Mouse (Mus musculus) WW6 (cell line): ENCODE measurements around the gene Ifngr1.

Experiments
- DNase-seq: peaks from one replicate; pipeline ENCODE4 v3.0.0-alpha.2; 2013; ENCODE audit warnings: low read depth, low spot score

Ifngr1 gene

DNA sequence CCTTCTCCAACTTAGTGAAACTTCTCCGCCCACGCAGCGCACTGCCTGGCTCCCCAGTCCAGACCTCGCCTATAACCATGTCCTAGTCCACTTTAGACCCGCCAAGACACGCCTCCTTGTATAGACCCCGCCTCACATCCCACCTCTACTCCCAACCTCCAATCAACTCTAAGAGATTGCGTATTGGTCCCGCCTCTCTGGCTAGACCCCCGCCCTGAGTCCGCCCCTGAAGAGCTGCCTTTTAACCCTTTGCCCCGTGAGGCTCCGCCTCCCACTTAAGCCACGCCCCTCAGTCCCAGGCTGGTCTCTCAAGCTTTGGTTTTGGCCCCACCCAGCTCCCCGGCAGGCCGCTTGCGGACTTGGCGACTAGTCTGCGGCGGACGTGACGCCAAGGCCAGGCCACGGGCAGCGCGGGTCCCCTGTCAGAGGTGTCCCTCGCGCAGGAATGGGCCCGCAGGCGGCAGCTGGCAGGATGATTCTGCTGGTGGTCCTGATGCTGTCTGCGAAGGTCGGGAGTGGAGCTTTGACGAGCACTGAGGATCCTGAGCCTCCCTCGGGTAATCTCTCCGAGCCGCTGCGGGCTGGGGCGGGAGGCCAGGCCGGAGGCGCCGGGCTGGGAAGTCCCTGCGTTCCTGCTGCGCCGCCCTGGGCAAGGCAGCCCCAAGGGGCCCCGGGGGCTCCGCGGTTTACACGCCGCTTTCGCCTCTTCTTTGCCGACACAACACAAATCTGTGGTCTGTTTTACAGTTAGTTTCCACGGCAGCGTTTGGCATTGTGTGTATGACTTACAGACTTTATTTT is at the start of gene Ifngr1:
TSS of gene Ifngr1 (plus strand) at position 309 of the 801 bp plus-strand sequence.
- DNase-seq = peak; percentile 91

DNA sequence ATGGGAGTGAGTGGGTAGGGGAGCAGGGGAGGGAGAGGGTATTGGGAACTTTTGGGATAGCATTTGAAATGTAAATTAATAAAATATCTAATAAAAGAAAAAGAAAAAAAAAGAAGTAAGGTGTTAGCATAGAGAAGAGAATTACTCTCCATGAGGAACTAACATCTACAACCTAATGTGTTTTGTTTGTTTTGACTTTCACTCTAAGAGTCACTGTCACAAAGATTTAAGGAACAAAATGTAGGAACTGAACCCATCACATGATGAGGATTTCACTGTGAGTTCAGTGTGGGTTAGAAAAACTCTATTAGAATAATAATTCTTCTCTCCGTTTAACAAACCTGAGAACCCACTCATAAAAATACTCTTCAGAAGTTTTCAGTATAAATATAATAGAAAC is 44.9 kb upstream of the Ifngr1 start:
- DNase-seq = no peak

DNA sequence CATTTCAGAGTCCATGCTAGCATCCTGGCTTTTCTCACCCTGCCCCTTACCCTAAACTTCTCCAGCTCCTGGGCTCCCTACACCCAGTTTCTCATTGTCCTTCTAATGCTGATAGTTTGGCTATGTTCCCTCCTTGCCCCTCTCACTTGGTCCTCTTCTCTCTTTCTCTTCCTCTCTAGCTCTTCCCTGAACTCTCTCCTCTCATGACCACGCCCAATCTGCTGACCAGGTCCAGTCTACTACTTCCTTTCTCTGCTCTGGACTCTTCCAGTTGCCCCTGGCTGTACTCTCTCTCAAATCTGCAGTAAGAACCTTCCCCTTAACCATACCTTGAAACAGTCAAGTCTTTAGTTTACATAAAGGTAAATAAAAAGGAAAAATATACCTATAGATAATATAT is 43.7 kb upstream of the Ifngr1 start:
- DNase-seq = no peak

DNA sequence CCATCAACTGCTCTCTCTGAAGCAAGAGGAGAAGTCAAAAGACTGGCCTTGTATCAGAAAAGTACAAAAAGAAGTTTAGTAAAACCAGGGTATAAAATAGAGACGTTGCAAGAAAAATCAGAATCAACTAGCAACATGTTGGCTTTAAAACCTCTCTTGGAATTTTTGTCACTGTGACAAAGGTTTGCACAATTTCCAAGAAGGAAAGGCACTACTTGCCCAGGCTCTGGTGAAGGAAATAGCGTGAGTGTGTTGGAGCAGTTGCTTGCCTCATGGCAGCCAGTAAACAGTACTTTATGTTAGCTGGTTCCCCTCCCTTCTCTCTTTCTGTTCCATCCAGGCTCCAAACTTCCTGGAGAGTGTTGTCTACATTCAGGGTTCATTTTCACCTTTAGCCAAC is 43.3 kb upstream of the Ifngr1 start:
- DNase-seq = no peak

DNA sequence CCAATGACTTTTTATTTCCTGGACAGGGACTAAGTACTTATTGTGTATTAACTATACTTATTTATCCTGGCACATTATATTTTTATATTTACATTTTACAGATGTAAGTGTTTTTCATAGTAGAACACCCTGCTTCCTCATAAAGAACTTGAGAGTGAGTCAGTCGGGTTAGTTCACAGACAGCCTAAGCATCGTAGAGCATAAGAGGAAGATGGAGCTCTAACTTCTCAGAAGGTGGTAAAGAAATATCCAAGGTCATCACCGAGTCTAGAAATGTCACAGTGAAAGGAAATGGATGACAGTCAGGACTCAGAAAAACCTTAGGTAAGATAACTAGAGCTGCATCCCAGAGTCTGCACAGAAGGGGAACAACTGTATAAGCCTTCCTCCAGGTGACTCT is 40.2 kb upstream of the Ifngr1 start:
- DNase-seq = no peak

DNA sequence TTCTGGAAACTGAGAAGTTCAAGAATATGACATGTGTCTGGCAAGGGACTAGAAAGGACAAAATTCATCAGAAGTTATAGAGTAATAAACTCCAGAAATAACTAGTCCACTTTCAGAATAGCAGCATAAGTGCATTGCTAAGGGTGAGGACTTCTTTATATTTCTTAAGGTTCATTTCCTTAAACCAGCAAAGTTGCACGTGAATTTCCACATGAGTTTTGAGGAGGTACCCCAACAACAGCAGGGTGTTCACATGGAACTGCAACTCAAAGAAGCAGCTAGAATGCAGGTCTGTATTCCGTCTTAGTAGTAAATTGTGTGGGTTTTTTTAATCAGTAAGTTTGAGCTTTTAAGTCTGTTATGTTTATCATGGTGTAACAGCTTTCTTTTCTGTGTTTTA is 37.9 kb upstream of the Ifngr1 start:
- DNase-seq = no peak

DNA sequence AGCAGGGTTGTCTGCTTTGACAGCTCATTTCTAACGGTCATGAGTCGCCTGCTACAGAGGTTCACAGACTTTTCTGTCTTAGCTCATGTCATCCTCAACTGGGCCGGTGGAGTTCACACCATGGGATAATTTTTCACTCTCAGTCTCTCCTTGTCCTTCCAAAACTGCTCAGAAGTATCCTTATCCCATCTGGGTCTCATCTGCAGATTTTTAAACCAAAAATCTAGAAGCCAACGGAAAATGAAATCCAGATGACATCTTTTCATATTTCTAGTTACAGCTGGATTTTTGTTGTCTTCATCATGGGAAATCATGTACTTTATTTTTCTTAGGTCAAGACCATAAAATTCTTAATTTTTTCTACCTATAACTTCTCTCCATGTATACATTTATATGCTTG is 34.1 kb upstream of the Ifngr1 start:
- DNase-seq = no peak

DNA sequence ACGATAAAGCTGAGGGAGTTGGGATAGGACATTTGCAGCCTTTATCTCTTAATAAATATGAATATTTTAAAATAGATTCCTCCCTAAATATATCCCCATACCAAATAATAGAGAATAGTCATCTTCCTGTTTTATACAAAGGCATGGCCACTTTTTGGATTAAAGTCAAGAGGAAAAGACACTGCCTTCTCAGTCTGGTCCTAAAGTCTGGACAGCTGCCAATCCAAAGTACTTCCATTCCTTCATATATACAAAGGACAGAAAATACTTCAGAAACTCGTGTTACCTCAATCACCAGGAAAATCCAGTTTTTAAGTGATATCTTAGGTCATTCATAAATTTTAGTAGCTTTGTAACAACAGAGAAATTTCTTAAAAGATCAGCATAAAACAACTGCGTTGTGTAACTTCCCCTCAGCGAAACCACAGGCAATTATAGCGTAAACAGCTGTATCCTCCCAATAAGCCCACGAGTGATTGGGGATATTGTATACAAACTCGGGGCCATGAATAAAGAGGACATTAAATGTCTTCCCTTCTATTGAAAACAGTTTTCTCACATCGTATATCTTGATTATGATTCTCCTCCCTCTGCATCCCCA is 32.1 kb upstream of the Ifngr1 start:
- DNase-seq = no peak

DNA sequence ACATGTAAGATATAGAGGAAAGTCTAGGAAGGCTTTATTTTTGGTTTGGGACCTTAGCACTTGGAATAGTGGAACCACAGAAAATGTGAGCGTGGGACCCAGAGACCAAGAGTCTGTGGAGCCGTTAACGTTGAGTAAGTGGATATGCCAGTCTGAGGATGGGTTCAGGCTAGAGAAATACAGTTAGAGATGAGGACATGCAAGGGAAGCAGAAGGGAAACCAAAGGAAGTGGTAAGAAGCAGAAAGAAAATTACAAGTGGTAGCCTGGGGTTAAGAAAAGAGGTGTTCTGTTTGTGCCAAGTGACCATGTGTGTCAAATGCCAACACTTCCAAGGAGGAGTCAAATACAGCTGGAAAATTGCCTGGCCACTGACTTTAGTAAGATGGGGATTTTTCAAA is 29.2 kb upstream of the Ifngr1 start:
- no peak for DNase-seq

DNA sequence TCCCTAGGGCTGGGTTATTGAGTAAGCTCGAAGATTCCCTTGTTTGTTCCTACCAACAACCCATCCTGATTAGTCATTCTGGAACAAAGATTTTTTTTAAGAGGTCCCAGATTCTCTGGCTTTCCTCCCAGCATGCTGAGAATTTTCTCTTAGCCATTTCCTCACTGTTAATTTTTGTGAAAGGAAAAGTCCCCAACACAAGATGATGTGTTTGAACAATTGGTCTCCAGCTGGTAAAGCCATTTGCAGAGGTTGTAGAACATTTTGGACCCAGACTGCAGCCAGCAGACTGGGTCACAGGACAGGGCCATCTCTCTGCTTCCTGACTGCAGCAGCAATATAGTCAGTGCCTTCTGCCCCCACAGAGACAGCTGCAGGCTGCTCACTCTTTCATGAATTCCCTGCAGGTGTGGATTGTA is 28.3 kb upstream of the Ifngr1 start:
- DNase-seq = no peak

DNA sequence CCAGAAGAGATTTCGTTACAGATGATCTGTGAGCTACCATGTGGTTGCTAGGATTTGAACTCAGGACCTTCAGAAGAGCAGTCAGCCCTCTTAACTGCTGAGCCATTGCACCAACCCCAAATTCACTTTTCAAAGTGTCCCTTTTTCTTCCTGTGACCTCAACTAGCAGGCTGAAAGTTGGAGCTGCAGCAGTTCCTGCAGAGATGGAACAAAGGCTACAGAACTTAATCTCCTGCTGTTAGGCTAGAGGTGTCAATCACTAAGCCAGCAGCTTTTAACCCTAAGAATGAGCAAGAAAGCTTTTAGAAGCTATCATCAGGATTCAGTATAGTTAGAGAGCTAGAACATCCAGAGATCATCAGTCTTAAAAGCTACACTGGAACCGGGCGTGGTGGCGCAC is 24.3 kb upstream of the Ifngr1 start:
- no peak for DNase-seq

DNA sequence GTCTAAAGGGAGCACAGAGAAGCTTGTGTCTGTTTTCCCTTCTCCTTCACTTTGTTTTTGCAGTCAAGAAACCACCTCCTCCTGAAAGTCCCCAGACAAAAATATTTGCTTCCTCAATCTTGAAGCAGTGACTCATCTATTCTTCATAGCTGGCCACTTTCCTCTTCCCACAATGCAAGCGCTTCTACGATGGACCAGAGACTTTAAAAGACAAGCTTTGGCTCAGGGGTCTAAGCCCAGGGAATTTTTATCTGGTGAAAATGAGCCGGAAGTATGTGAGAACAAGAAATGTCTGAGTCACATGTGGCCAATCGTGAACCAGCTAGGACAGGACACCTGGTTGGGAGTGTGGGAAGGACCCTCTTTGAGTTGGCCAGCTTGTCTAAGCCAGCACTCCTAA is 21.5 kb upstream of the Ifngr1 start:
- DNase-seq = no peak

DNA sequence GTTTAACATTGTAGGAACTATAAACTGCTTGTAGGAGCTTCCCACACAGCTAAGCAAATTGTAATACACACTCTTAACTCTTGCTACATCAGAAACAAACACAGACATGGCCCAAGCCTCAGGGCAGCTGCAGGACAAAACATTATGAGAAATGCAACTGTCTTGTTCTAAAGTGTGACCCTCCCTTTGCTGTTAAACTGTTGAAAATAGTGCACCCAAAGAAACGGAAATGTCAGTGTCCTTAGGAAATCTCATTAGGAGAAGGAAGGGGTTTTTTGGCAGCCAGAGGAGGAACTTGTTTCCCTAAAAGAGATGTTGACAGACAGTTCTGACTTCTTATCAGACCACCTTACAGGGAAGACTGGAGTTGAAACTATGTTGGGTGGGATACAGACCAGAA is 21.0 kb upstream of the Ifngr1 start:
- DNase-seq = no peak

DNA sequence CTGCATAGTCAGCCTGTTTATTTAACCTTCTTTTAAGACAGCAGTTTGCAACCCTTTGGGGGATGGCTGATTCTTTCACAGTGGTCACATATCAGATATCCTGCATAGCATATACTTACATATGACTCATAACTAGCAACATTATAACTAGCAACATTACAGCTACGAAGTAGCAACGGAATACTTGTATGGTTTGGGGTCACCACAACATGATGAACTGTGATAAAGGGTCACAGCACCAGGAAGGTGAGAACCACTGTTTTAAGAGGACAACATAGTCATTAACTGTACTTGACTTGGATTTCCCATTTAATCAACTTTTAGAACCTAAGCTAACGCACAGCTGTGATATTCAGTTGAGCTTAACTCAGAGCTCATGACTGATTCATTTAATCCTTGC is 14.2 kb upstream of the Ifngr1 start:
- DNase-seq = no peak

DNA sequence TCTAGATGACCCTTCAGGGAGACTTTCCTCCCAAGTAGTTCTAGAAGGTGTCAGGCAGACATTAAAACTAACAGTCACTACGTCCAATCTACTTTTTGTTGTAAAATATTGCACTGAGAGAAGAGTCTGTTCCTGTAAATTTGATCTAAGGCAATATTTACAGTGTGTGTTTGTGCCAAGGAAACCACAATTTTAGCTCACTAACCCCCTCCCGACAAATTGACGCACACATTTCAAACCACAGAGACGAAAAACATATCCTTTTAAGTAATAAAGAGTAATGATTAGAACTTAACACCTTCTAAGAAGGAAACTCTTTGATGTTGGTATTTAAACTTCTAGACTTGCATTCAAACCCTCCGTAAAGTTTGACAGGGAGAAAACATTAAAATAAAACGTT is 13.7 kb upstream of the Ifngr1 start:
- DNase-seq = no peak

DNA sequence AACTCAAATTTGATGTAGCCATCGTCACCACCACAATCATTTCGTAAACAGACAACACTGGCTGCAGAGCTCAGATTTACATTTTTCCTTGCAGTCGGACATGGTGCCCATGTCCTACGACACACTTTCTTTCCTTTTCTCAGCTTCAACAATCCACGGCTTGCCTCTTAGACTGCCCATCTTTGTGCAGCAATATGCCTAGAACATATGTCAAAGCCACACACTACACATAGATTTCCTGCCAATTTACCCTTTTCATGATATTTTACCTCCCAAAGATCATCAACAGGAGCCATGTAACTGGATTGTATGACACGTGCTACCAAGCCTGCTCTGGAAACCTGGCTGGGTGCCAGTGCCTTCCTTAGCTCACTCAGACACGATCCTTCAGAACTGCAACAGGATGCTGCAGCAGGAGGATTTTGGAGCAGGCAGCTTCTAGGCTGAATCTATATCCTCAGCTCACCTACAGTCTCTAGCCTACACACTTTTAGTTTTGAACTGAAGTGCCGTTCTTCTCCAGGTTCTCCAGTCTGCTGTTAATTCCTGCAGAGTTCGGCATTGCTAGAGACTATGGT is 13.3 kb upstream of the Ifngr1 start:
- DNase-seq = no peak

DNA sequence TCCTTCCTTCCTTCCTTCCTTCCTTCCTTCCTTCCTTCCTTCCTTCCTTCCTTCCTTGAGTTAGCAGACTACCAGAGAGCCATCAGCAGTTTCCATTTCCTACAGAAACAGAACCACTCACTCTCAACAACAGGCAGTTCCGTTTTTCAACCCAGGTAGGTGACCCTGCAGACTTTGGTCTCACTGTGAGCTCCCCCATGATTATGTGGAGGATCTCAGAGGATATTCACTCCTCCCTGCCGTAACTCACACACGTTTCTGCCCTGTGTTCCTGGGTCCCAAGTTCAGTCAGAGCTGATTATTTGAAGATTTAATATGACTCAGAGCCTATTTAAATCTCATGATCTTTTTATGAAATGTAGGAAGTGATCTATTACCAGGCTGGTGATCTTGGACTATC is 11.1 kb upstream of the Ifngr1 start:
- DNase-seq = no peak

DNA sequence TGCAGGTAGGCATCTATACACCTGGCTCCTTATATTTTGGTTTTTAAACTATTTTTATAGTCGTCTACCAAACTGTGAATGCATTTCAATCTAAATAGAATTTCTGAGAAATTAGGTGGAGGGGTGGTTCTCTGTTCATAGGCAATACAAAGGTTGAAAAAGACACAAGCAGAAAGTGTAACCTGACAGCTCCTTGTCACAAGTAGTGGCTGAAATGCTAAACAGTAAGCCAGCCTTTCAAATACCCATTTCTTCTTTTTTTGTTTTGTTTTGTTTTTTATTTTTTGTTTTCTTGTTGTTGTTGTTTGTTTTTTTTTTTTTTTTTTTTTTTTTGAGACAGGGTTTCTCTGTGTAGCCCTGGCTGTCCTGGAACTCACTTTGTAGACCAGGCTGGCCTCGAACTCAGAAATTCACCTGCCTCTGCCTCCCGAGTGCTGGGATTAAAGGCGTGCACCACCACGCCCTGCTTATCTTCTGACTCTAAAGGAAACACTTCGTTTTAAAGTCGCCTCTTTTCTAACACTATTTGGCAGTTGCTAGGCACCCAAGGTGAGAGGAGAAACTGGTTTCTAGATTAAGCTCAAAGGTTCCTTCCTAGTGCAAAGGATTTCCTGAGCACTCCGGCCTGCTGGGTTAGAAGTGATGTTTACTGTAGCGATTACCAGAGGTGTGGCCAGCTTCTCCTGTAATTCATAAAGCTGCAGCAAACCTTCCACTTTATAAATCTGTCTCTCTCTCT is 9.7 kb upstream of the Ifngr1 start:
- no peak for DNase-seq

DNA sequence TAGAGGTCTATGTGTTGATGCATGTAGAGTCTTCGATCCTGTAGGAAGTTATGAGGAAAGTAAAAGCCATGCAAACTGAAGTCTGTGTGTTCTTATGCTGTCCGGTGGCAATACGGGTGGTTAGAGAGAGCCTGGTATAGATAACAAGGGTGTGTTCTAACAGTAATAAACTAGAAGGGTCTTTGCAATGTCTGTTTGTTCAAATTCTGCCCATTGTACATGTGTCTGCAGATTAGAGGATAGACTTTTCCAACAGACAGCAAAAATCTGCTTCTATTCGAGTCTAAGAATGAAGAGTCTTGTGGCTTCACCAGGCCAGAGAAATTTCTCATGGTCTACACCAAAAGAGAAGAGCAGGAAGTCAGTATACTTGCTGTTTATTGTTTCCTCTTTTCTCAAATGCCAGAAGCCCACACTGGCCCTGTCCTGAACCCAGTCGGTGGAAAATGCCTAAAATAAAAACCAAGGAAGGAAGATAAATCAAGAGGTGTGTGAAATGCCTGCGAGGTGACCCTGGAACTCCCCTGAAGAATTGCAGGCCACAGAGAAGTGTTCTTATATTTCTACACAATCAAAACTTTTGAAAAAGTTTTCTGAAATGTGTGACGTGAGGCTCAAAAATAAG is 8.8 kb upstream of the Ifngr1 start:
- no peak for DNase-seq

DNA sequence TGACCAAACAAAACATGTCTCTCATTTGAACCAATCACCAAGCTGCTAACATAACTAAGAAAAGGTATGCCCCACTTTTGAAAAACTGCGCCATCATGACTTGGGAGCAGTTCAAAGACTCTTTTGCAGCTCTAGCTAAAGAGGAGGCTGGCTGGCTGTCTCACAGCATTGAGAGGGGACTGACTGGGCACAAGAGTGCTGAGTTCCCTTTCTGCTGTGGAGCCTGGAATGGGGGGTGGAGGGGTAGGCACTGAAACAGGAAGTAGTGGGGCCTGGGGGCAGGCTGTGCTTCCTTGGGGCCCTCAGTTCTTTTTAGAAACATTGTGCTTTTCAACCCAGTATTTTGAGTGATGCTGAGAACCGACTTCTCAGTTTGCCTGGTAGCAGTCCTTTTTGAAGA is 7.7 kb upstream of the Ifngr1 start:
- DNase-seq = no peak

DNA sequence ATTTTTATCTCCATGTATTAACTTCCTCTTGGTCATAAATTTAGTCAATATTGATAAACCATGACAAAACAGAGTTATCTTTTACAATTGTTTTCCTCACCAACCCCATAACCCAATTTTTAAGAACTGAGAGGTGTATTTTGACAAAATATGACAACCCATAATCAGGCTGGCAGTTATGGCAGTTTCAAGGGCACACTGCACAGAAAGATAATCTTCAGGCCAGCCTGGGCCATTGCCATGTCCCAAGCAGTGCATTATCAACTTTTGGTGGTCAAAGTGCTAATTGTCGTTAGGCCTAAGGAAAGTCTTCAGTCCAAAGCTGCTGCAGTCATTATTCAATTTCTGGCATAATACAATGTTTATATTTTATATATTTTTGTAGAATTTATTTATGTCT is 6.9 kb upstream of the Ifngr1 start:
- DNase-seq = no peak

DNA sequence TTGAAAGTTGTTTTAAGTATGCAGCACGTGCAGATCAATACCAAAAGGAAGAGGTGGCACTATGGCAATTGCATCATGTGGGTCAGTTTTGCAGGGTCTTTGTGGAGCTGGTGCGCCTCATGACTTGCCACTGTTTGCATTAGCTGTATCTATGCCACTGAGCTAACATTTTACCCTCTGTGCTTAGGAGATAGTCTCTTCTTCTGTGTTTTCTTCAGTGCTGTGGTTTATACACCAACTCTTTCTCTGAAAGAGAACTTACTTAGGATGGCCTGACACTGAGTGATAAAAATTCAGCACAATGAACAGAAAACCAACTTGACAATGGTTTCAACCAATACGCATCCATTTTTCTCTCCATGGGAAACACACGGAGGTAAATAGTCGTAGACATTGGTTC is 5.9 kb upstream of the Ifngr1 start:
- DNase-seq = no peak
